Mouse (Mus musculus) heart, postnatal 10 days (tissue): ENCODE results near the gene Efcab9. TPM values are rescaled to one million over a fixed set of nuclear protein-coding genes. Genes with fewer than 3 reads are reported as not detected.

ENCODE experiments used
- DNase-seq, 2 experiments: peaks; one replicate each; pipeline ENCODE4 v3.0.0; 2021
- intact Hi-C: fragments of 180-260 bp; cut with DNase I; formaldehyde crosslinking; loops from one replicate; pipeline ENCODE4 v1.15.1; 2025
- total RNA-seq, 2 experiments: library from RNA; stranded (reverse); gene quantifications; 2 replicates each; pipeline ENCODE4 v1.2.3; 2021

Efcab9 gene
- total RNA-seq, 2 experiments from 2014 or later = 0.69 TPM; not detected in 1

DNA sequence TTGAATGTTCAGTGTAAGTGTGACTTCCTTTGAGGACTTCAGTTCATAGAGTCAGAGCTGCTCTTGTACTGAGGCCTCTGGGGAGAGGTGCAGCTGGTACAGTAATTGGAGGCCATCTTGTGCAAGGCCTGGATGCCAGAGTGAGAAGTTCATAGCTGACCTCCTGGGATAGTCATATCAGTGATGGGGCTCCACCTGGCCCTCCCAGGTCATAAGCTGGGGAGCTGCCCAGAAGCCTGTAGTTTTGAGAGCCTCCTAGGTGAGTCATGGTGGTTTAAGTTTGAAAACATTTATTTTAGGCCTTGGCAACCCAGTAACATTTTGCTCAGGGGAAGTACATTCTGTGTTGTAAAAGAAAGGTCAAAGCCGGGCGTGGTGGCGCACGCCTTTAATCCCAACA is 26.1 kb upstream of the Efcab9 start:
- intact Hi-C loops = no loop called here
- no peak for DNase-seq

DNA sequence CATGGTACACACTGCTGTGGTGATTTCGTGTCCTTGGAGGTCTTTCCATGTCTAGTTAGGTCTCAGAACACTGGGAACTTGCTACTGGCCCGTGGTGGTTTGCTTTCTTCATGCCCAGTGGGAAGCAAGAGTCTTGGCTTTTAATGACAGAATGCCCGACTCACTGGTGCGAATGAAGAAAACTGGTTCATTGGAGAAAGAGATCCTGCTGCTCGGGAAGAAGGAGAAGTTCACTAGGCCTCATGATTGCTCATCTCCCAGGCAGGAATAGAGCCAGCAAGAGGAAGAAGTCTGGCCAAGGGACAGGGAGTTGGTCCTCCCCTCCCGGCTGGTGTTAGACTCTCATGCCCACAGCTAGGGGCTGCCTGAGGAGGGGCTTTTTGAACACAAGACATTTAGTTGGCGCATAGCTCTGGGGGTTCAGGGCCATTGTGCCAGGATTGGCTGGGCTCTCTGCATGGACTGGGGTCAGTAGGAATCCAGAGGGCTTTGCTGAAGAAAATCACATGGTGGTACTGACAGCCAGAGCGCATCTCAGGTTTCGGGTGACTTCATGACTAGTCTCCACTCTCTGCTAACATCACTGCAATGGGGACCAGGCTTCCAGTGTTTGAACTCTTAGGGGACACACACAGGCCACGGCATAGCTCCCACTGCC is 24.6 kb upstream of the Efcab9 start:
- intact Hi-C loops = no loop called here
- DNase-seq = no peak

DNA sequence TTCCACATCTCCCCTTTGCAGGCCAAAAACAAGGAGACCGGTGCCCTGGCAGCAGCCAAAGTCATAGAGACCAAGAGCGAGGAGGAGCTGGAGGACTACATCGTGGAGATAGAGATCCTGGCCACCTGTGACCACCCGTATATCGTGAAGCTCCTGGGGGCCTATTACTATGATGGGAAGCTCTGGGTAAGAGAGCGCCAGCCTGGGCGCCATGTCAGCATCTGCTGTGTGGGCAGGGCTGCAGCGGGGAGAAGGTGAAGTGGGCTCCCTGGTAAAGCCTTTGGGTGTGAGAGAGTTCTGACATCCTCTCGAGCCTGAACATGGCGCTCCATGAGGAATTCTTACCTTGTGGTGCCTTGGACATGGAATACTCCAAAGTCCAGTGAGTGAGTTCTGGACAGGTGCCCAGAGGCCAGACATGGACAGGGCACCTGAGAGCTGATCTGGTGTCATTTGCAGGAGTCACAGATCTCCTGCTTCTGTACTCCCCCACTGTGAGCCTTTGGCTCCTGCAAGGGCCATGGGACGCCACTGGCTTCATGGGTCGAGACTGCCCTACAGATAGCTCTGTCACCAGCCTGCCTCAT is 23.3 kb upstream of the Efcab9 start:
- DNase-seq = no peak
- intact Hi-C loops = no loop called here

DNA sequence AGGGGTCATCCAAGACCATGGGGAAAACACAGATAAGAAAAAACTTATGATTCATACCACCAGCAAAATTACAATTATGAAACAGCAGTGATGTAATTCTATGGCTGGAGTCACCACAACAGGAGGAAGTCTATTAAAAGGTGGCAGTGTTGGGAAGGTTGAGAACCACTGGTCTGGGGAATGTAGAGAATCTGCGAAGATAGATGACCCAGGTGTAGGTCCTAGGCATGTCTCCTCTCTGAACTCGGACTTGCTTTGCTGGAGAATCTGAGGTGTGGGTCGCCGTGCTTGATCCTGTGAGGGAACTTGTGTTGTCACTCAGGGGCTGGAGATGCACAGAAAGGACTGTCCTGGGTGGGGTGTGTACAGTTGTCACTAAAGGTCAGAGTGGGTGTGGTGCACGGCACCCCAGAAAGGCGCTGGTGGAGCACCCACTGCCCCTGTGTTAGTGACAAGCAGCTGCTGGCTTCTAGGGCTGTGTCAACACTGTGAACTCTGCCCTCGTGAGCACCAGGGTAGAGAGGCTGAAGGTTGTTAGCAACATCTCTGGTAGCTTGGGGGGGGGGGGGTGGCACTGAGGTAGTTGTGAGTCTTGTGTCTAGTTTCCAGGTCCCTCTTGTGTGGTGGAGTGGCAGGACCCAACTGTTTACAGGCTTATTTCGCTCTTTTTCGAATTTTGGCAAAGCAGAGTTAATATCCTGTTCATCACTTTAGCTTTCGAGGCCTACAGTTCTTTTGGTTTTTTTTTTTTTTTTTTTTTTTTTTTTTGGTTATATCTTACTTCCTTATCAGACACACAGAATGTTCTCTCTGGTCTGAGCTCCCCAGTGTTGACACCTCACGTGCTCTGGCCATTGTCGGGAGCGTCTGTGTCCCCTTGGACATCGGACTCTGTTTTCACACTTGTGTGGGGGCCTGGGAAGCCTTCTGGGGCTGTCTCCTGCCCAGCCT is 22.5 kb upstream of the Efcab9 start:
- intact Hi-C loops = no loop called here

DNA sequence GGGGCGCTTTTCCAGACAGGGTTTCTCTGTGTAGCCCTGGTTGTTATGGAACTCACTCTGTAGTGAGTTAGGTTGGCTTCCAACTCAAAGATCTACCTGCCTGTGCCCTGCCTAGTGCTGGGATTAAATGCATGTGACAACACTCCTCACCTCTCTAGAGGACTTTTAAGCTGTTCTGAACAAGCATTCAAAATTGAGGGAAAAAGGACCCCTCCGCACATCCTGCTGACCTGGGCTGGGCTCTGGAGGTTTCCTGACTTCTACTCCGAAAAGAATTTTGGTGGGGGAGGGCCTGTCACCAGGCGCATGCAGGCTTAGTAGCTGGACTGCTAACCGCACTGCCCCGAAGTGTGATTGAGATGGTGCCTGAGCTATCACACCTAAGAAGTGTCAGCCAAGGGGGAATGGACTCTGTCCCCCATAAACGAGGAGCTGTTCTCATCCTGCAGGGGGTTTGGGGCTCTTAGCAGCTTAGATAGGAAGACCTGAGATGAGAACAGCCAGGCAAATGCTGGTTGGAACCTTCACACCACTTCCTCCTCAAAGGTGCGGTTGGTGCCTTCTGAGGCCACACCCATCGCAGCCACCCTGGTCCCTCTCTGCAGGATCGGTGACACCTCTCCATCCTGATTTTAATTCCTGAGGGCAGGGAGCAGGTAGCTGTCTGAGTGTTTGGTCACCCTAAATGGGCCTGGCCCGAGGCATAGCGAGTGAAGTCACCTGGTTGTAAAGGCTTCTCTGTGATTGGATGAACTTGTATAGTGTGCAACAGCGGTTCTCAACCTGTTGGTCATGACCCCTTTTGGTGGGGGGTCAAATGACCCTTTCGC is 21.6 kb upstream of the Efcab9 start:
- DNase-seq = no peak
- intact Hi-C loops = no loop called here

More for the DNA sequence above, 22.5 kb upstream of the Efcab9 start:
- DNase-seq = no peak

DNA sequence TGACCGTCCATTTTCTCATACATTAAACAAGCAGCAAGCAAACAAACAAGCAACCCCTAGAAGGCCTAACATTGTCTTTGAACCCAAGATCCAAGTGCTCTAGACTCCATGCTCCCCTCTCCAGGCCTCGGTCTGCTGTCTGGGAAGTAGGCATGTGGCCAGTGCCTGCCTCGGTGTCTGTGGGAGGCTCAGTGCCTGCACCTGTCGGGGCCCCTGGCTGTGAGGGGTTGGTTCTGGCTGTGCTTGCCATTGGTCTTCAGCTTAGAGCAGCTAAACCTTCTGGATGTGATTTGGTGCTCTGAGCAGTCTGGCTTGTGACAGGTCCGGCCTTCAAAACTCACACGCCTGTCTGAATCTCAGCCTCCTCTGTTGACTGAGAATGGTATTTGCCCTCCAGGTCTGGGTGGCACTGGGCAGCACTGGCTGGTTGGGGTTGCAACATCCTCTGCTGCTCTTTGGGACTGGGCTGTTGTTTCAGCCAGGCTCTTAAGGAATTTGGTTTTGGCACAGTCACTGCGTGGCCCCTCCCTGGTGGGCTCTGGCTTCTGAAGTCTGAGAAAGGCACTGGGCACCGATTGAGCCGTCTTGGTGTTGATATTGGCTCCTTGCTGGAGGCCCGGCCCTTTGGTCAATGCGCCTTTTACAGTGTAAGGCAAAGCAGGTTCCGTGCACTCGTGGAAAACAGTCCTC is 20.7 kb upstream of the Efcab9 start:
- DNase-seq = peak in 1 of 2 experiments; percentile 42
- intact Hi-C loops = no loop called here

DNA sequence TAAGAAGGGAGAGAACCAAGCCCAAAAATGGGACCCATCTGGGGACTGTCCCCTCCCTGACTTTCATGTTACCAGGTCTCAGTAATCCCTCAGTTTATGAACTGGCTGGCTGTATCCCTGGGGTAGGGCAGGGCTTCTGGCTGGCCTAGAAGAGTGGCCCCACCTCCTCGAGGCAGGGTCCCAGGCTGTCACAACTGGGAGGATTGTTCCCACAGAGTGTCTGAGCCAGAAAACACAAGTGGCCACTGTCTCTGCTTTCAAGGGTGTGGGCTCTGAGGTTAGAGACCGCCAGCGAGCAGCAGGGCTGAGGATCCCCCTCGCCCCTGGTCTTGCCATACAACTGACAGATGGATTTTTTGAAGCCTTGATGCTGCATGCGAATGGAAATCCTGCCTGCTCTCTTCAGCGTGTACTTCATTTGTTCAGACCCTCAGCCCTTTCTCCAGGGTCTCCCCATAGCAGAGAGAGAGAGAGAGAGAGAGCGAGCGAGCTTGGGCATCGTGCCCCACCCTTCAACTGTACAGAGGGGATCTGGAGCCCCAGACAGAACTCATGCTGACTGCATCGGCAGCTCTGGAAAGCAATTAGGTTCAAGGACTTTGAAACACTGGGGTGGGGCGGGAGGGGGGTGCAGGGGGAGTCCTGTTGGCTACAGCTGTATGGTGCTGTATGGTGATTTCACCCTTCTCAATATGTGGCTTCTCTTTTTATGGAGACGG is 19.9 kb upstream of the Efcab9 start:
- intact Hi-C loops = loop anchor here (2.0 kb wide), 1 partner anchor 17 kb away; no protein-coding TSS in a partner anchor
- peak in 1 of 2 experiments; percentile 47 for DNase-seq

DNA sequence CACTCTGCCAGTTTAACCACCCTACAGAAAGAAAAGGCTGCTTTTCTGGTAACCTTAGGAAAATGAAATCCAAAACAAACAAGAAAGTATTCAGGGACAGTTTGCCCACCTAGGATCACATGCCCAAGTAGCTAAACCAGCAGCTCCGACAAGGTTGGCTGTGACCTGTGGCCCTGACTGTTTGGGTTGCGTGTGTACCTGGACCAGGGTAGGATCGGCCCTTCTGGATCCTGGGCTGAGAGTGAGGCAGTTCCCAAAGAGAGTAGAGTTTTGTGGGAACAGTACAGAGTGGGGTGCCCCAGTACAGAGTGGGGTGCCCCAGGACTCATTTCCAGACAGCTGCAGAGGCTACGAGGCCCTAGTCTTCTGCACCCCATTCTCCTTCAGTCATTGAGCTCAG is 19.2 kb upstream of the Efcab9 start:
- no peak for DNase-seq
- intact Hi-C loops = loop anchor here (2.0 kb wide), 1 partner anchor 16 kb away; no protein-coding TSS in a partner anchor

DNA sequence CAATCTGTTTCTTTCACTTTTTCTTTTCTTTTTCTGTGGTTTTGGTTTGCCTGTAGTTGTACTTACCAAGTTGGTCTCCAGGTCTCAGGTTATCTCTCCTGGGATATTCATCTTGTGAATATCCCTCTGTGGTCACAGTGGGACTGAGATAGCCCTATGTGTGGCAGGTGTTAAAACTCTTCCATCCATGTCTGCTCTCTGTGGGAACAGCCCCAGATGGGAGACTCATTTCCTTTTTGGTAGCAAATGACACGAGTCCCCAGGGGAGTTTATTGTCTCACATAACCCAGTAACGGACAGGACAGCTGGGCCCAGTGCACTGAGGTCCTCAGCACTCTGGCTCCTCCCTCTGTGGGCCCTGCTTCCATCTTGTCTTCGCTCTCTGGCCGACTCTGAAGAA is 18.2 kb upstream of the Efcab9 start:
- intact Hi-C loops = loop anchor here (2.0 kb wide), 1 partner anchor 15 kb away; no protein-coding TSS in a partner anchor
- DNase-seq = peak; percentile 63 to 65

DNA sequence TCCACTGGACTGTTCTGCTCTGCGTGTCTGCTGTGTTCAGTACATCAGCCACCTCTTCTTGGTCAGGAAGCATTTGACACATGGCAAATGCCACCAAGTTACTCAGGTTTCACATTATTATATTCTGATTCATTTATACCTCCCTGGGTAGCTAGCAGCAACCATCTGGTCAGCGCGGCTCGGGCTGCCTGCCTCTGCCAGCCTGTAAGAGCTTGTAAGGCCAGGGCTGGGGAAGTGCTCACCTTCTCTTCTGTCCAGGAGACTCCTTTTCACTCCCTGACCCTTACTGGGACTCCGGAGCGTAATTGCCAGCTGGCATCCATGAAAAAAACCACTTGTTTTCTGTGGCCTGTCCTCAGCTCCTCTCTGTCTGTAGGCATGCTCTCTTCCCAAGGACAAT is 17.4 kb upstream of the Efcab9 start:
- no peak for DNase-seq
- intact Hi-C loops = no loop called here

DNA sequence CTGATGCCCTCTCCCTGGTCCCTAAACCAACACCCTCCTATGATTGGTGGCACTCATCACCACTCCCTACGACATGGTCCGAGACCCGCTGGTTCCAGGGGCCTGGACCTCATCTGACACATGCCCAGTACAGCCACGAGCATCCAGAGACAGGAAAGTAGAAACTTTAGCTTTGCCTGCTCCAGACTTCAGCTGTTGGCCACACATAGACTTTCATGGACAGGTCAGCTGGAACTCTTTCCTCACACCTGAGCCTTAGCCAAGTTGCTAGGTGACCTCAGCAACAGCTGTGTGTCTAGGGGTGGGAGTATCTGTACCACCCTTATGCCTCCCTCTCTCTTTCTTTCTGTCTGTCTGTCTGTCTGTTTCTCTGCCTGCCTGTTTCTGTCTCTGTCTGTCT is 16.4 kb upstream of the Efcab9 start:
- DNase-seq = peak in 1 of 2 experiments; percentile 61
- intact Hi-C loops = no loop called here

DNA sequence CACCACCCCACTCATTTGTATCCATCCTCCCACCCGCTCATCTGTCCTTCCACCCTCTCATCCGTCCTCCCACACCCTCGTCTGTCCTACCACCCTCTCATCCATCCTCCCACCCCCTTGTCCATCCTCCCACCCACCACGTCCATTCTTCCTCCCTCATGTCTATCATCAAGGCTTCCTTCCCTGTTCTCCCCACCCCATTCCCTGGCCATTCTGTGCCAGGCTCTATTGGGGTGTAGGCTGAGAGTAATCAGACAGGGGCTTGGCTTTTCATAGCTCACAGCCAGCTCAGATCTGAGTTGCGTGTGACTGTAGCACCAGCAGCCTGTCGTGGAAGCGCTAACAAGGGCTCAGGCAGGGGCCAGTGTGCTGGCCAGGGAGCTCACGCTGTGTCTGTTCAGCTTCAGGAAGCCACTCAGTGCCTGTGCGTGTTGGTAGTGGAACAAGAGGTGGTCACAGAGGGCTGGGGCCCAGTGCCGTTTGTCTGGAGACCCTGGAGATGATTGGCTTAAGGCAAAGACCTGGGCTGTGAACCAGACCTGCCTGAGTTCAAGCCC is 15.6 kb upstream of the Efcab9 start:
- intact Hi-C loops = no loop called here
- DNase-seq = no peak

DNA sequence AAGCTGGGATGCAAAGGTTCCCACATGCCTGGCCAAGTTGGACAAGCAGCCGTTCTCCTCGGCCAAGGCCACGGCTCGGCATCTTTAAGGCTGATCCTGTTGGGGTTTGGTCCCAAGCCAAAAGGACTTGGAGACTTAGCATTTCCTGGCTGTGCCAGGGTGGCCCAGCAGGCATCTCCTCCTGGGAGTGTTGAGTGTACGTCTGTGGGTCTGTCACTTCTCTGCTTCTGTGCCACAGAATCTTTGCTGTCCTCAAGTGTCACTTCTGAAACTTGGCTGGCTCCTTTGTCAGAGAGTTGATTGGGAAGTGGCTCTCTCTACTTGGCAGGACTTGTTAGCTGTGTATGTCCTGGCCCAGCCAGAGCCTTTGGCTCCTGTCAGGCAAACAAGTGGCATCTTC is 14.6 kb upstream of the Efcab9 start:
- intact Hi-C loops = no loop called here
- DNase-seq = peak; percentile 66 to 69

DNA sequence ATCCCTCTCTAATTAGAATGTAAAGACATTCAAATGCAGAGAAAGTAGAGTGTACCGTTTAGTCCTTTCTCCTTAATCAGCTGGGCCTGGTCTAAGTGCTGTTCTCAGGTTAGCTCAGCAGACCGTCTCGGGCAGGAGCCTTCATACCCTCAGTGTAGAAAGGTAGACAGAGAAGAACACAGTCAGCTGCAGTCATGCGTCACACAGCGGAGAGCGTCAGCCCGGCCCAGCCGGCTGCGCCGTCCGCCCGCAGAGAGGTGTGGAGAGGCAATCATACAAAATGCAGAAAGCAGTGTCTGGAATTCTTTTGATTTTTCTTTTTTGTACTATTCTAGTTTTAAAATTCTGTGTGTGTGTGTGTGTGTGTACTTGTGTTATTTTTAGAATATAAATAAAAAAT is 13.7 kb upstream of the Efcab9 start:
- DNase-seq = no peak
- intact Hi-C loops = no loop called here

DNA sequence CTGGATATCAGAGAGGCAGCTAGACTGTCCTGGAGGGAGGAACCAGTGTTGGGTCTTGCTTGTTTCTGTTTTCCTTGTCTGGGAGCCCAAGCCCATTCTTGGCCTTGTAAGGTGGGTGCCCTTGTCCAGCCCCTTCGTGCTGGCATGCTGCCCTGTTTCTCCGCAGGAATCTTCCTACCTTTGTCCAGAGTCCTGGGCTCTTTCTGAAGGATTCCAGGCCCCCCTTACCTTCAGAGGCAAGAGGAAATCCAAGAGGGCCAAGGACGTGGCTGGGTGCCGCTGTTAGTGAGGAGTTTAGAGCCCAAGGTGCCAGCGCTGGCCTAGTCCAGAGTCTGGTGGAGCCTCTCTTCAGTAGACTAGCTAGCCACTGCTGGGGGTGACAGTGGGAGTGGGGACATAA is 12.6 kb upstream of the Efcab9 start:
- no peak for DNase-seq

DNA sequence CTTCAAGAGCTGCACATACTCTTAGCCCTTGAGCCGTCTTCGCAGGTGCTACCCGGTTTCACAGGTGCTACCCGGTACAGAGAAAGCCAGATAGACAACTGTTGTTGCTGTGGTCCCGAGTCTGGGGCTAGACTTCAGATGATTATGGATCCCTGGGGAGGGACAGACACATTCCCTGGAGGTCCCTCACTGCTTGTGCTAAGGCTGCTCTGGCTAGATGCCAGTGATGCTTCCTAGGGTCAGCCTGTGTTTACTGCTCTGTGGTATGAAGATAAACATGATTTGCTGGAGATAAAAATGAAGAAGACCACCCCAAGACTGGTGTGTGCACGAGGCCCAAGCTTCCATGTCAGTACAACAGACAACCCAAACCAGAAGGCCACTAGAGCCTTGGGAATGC is 12.2 kb upstream of the Efcab9 start:
- intact Hi-C loops = no loop called here
- no peak for DNase-seq

More for the DNA sequence above, 12.6 kb upstream of the Efcab9 start:
- intact Hi-C loops = no loop called here

DNA sequence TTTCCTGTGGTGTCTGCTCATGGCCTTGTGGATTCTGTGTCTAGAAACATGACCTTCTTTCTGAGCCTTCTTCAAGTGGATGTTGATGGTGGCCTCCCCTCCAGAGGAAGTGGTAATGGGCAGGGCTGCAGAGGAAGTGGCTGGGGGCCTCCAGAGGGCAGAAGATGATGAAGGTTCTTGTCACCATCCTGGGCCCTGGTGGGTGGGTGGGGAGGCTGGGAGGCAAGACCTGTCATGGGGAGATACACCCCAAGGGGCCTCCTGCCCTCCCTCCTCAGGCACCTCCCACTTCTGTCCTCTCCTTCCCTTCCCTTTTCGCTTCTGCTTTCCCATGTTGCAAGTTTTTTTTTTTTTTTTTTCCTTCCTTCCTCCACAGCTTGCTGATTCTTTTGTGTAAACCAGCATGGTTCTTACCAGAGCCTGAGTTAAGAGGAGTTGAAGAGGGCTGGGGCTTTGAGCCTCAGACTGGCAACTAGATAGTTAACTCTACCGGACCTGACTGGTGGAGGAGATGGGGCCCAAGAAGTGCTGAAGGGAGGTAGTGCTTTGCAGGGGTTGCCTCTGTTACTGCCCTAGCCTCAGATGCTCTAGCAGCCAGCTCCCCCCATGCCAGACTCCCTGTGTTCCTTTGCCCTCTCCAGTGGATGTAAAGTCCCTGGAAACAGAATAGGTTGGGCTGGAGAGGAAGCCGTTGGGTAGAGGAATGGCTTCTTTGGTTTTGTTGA is 11.0 kb upstream of the Efcab9 start:
- intact Hi-C loops = no loop called here
- peak in 1 of 2 experiments; percentile 37 for DNase-seq

DNA sequence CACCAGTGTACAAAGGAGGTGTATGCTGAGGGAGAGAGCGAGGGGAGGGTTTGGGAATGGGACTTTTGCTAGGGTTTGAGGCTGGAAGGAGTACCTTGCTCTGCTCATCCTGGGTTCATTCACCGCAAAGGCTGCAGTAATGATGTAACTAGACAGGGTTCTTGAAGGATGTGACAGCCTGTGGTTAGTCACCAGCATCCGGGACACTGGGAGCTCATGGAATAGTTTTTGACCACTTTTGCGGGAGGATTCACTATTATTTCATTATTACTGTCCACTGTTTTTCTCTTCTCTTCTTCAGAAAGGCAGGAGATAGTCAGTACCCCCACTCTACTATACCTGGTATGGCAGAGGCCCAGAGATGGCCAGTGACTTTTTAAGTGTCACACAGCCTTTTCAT is 10.3 kb upstream of the Efcab9 start:
- no peak for DNase-seq
- intact Hi-C loops = no loop called here
